Comparison of ENCODE assay signal across 10 mouse cellular contexts in genomic region chr8:113865326-113866093, GRCm38 (mm10). TPM values are rescaled to one million over a fixed set of nuclear protein-coding genes. Genes with fewer than 3 reads are reported as not detected.
DNase-seq lines count a peak whose midpoint lies in the region; ATAC-seq lines count a peak whose summit lies in the region.
"Had no signal": no experiment of that assay in that cellular context is flagged by ENCODE, and none has a peak within 500 bp of the region (broad histone marks: within the 10 kb centered on the region; RNA-seq: fewer than 3 reads in every experiment).

No protein-coding gene starts in this region.

- WGBS in kidney, embryonic 15.5 days, result 54% methylated on average over 13 of the region's 13 CpGs

- H3K4me1 ChIP-seq in kidney, embryonic 15.5 days, result no peaks in the 10 kb centered on the region

- 0 out of 2 replicates have a peak, but pooled peaks have one; percentile 46 for ATAC-seq in kidney, embryonic 15.5 days (replicated peaks; ENCODE audit: low FRiP score)

- no peaks in the 10 kb centered on the region for H3K36me3 ChIP-seq in kidney, embryonic 15.5 days

- no peak overlapping the region for H3K9ac ChIP-seq in kidney, embryonic 15.5 days

- no peaks in the 10 kb centered on the region for H3K9me3 ChIP-seq in kidney, embryonic 15.5 days (replicated peaks)

- no peaks in the 10 kb centered on the region for H3K27me3 ChIP-seq in kidney, embryonic 15.5 days

- intact Hi-C loops in heart, postnatal 10 days (cut with DNase I), result no loop called here

- no peak overlapping the region for H3K27ac ChIP-seq in kidney, embryonic 15.5 days

- no peak overlapping the region for H3K4me2 ChIP-seq in kidney, embryonic 15.5 days

- peak; percentile 73 for DNase-seq in heart, adult 11 months
- DNase-seq in heart, postnatal 10 days, result no peak
- peak; percentile 85 for DNase-seq in brain, adult 2 months (ENCODE audit: low read depth, low spot score)
- DNase-seq in cerebellum, postnatal 10 days, result peak; percentile 93 to 94
- DNase-seq in c-Kit-positive CD71-positive TER-119-positive erythroid progenitor cells, embryonic 14.5 days (ENCODE audit: low spot score), result no peak
- DNase-seq in B cell, adult 2 months, result no peak
- no peak for DNase-seq in right cerebral cortex, postnatal 25 days
- DNase-seq: adrenal gland, postnatal 25 days had no signal

- no peak overlapping the region for H3K4me3 ChIP-seq in kidney, embryonic 15.5 days (replicated peaks)

RNA-seq across cellular contexts. Expression of gene Adamts18, which starts 17.0 kb away (rescaled TPM):
- under 1 TPM in 1 of 2 experiments, not detected in 1; 0.10 TPM for total RNA-seq in heart, postnatal 10 days (2021)
- polyA plus RNA-seq in kidney, embryonic 15.5 days (2015; fragmentation: Nextera tagmentation; extraction: Ambion mirVana), result 2.7 and 3.9 TPM in 2 replicates
- total RNA-seq: adrenal gland, postnatal 25 days; hematopoietic stem cell, adult 5-6 weeks had no signal

Comparison
In these comparisons a context has a peak if more than half of its experiments do, and no peak if none do; other contexts are left out.
1. DNase-seq: peak in heart, adult 11 months (single experiment), brain, adult 2 months (single experiment) and cerebellum, postnatal 10 days (2 of 2); none in heart, postnatal 10 days (0 of 2), c-Kit-positive CD71-positive TER-119-positive erythroid progenitor cells, embryonic 14.5 days (single experiment), B cell, adult 2 months (0 of 2) and right cerebral cortex, postnatal 25 days (single experiment).